Mouse (Mus musculus) gastrocnemius, postnatal 36 days (tissue): Measurements from ENCODE around the gene Slc24a1. TPM values are rescaled to one million over a fixed set of nuclear protein-coding genes. Genes with fewer than 3 reads are reported as not detected.

Experiments used
- microRNA-seq, 2 experiments: library from miRNA; unstranded; fragments of <30 nt; microRNA quantifications; one replicate each; pipeline ENCODE4 v1.2.0; 2021
- total RNA-seq, 2 experiments: library from RNA; stranded (reverse); gene quantifications; 2 replicates each; pipeline ENCODE4 v1.2.3; 2021

The Slc24a1 gene
- total RNA-seq, 2 experiments from 2014 or later = 0.05 TPM; not detected in 1

Small RNA genes lying within 50 kb of the gene (microRNA-seq; reads per million reads assigned to microRNA genes)
- 0 reads per million in 2 experiments for gene Gm25640

Other genes starting within 250 kb of the Slc24a1 start
- 10 to 100 TPM; 89.1 to 95.6 TPM for gene Rab11a, start 213.8 kb downstream of the Slc24a1 start, total RNA-seq
- 1 to 10 TPM; 2.6 to 3.5 TPM for gene Dennd4a, start 140.3 kb downstream of the Slc24a1 start, total RNA-seq
- 10 to 100 TPM; 16.0 to 16.3 TPM for gene Ints14, start 9.3 kb upstream of the Slc24a1 start, total RNA-seq
- 10 to 100 TPM in 1 of 2 experiments, 1 to 10 TPM in 1; 9.1 to 10.3 TPM for gene Hacd3, start 70.1 kb upstream of the Slc24a1 start, total RNA-seq
- gene Dpp8, start 80.8 kb upstream of the Slc24a1 start, total RNA-seq = 100 to 1,000 TPM in 1 of 2 experiments, 10 to 100 TPM in 1; 98.7 to 117 TPM
- gene Igdcc4, start 149.9 kb upstream of the Slc24a1 start, total RNA-seq = 10 to 100 TPM; 24.4 to 26.6 TPM
- under 1 TPM; 0.10 to 0.26 TPM for gene Igdcc3, start 189.6 kb upstream of the Slc24a1 start, total RNA-seq
- gene Parp16, start 243.7 kb upstream of the Slc24a1 start, total RNA-seq = 1 to 10 TPM; 3.4 to 4.0 TPM